Mouse (Mus musculus): Measurements from ENCODE around the gene Golph3l.

DNA sequence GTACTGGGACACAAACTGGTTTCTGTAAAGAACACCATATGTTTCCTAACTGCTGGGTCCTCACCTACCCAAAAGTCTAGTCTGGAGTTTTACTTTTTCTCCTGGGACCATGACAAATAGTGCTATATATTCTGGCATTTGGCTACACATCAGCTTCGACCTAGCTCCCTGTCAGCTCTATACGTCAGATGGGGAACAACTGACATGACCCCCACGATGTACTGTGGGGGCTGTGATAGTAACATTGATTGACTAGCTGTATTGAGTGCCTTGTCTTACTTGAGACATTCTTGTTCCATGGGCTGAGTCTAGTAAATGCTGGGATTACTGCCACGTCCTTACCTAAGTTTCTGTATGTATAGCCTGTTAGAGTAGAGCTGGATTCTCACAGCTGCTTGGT is 78.8 kb downstream of the Golph3l start:
- TF ChIP-seq CTCF (IDR thresholded peaks at IDR 0.05; ENCODE audit: low read depth) (no peak), EP300 (optimal IDR thresholded peaks at IDR 0.05) (no peak)

Data from stomach, postnatal 0 days (tissue).